Comparison of ENCODE assay signal across 8 mouse cellular contexts in the genomic region with DNA sequence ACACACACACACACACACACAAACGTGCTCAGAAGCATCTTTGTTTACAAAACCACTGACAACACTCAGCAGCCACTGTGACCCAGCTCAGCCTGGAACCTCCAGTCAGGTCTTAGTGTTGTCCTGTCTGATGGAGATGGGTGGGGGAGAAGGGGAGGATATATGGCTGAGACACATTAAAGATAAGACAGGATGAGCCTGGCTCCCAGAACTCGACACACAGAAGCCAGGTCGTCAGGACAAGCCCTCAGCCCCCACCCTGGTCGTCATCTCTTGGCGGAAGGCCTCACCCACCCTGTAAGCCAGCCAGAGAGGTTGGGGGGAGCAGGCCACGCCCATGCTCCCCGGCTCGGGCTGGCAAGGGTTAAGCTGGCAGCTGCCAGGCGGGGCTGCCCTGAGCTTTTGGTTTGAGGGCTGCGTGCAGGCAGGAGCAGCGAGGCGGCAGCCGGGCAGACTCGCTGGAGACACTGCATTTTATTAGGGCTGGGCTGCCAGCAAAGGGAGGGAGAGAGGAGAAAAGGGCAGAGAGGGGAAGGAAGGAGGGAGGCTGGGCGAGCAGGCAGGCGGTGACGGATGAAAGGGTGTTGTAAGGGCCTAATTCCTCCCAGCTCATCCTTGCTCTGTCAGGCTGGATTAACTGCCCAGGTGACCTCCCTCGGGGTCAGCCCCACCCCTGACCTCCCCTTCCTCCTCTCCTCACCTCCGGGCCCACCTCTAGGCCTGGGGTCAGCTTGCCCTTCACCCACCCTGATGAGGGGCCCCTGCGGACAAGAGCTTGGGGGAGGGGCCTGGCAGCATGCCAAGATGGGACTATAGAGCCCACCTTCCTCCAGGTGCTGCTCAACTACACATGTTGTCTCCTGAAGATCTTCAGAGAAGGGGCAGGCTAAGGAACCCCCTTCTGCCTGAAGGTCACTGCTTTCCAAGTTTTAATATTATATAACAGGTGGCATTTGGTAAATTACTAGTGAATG. TPM values are rescaled to one million over a fixed set of nuclear protein-coding genes. Genes with fewer than 3 reads are reported as not detected.
A peak's percentile ranks its signal among the peaks of the same experiment; 100 is the strongest.
DNase-seq lines count a peak whose midpoint lies in the region; ATAC-seq and TF ChIP-seq lines count a peak whose summit lies in the region.

No protein-coding gene starts in this region.

- H3K4me3 ChIP-seq in kidney, embryonic 16.5 days (ENCODE audit: low read length) = no peak overlapping the region
- H3K4me3 ChIP-seq in midbrain, embryonic 10.5 days = peak overlapping the region; percentile 32
- no peak overlapping the region for H3K4me3 ChIP-seq in left cerebral cortex, adult 2 months

- 0 out of 2 replicates have a peak overlapping the region, but pooled peaks have one; percentile 27 for H3K9ac ChIP-seq in kidney, embryonic 16.5 days (replicated peaks; ENCODE audit: low read length)

- H3K4me1 ChIP-seq in kidney, embryonic 16.5 days (ENCODE audit: insufficient read depth, low read length) = peaks cover 23% of the 10 kb centered on the region
- peaks cover 29% of the 10 kb centered on the region for H3K4me1 ChIP-seq in midbrain, embryonic 10.5 days

- H3K9me3 ChIP-seq in kidney, embryonic 16.5 days (ENCODE audit: low read length) = no peaks in the 10 kb centered on the region
- H3K9me3 ChIP-seq in midbrain, embryonic 10.5 days (replicated peaks) = no peaks in the 10 kb centered on the region

- 1% methylated on average over 20 of the region's 20 CpGs for WGBS in kidney, embryonic 16.5 days
- WGBS in midbrain, embryonic 10.5 days = 1% methylated on average over 20 of the region's 20 CpGs

- TF ChIP-seq CTCF in left cerebral cortex, adult 2 months (IDR thresholded peaks at IDR 0.05) = no peak

- peak; percentile 68 for ATAC-seq in kidney, embryonic 16.5 days (ENCODE audit: low FRiP score, low TSS enrichment)

- H3K27me3 ChIP-seq in kidney, embryonic 16.5 days (ENCODE audit: insufficient read depth, low read length) = peaks cover 59% of the 10 kb centered on the region
- H3K27me3 ChIP-seq in midbrain, embryonic 10.5 days (ENCODE audit: low read depth, poor library complexity, severe bottlenecking) = peaks cover 90% of the 10 kb centered on the region

- H3K36me3 ChIP-seq in kidney, embryonic 16.5 days (ENCODE audit: insufficient read depth, low read length) = no peaks in the 10 kb centered on the region
- H3K36me3 ChIP-seq in midbrain, embryonic 10.5 days = no peaks in the 10 kb centered on the region

- H3K4me2 ChIP-seq in kidney, embryonic 16.5 days (replicated peaks; ENCODE audit: low read depth, low read length) = peak overlapping the region; percentile 39

- intact Hi-C loops in left cerebral cortex, adult 2 months (cut with DNase I) = no loop called here

- no peak for DNase-seq in kidney, adult 18-20 months
- DNase-seq in ZHBTc4 (ENCODE audit: low read depth, low spot score) = peak; percentile 47
- peak; percentile 37 for DNase-seq in heart, postnatal 4 days
- peak; percentile 51 for DNase-seq in midbrain, embryonic 10.5 days (ENCODE audit: low spot score)
- no peak for DNase-seq in left cerebral cortex, adult 2 months (ENCODE audit: extremely low spot score in 1 of 2, low spot score in 2 of 2)
- DNase-seq in cerebellum, adult 8-10 months = no peak
- DNase-seq in thymus, postnatal 25 days = no peak

- 0 out of 2 replicates have a peak overlapping the region, but pooled peaks have one; percentile 25 for H3K27ac ChIP-seq in kidney, embryonic 16.5 days (ENCODE audit: low read length)
- H3K27ac ChIP-seq in midbrain, embryonic 10.5 days (replicated peaks) = peak overlapping the region; percentile 55; the same call in 1 of the 2 replicates
- no peak overlapping the region for H3K27ac ChIP-seq in left cerebral cortex, adult 2 months

RNA-seq across cellular contexts. Expression of a gene that starts 6.6 kb away (rescaled TPM):
- 1.1 TPM in 2 replicates for polyA plus RNA-seq in kidney, embryonic 16.5 days (2015; fragmentation: Nextera tagmentation; extraction: Ambion mirVana)
- total RNA-seq in heart, postnatal 4 days (2021) = not detected
- polyA plus RNA-seq in midbrain, embryonic 10.5 days (2016; fragmentation: Nextera tagmentation; extraction: Ambion mirVana) = 0.89 and 1.3 TPM in 2 replicates
- total RNA-seq in left cerebral cortex, adult 2 months (2021) = not detected

RNA-seq across cellular contexts. Expression of a gene that starts 19.5 kb away (rescaled TPM):
- 0.08 TPM in 1 of 2 replicates, not detected in the other for polyA plus RNA-seq in kidney, embryonic 16.5 days (2015; fragmentation: Nextera tagmentation; extraction: Ambion mirVana)
- not detected for total RNA-seq in heart, postnatal 4 days (2021)
- polyA plus RNA-seq in midbrain, embryonic 10.5 days (2016; fragmentation: Nextera tagmentation; extraction: Ambion mirVana) = 0.10 and 0.15 TPM in 2 replicates
- not detected for total RNA-seq in left cerebral cortex, adult 2 months (2021)

RNA-seq across cellular contexts. Expression of a gene that starts 50.0 kb away (rescaled TPM):
- 25.5 and 25.8 TPM in 2 replicates for polyA plus RNA-seq in kidney, embryonic 16.5 days (2015; fragmentation: Nextera tagmentation; extraction: Ambion mirVana)
- 10 to 100 TPM; 16.1 to 16.4 TPM for total RNA-seq in heart, postnatal 4 days (2021)
- polyA plus RNA-seq in midbrain, embryonic 10.5 days (2016; fragmentation: Nextera tagmentation; extraction: Ambion mirVana) = 5.1 and 5.4 TPM in 2 replicates
- 10 to 100 TPM; 17.4 to 17.8 TPM for total RNA-seq in left cerebral cortex, adult 2 months (2021)

Comparison
In these comparisons a context has a peak if more than half of its experiments do, and no peak if none do; other contexts are left out.
1. DNase-seq: peak in ZHBTc4 (single experiment), heart, postnatal 4 days (single experiment) and midbrain, embryonic 10.5 days (single experiment); none in kidney, adult 18-20 months (single experiment), left cerebral cortex, adult 2 months (0 of 2), cerebellum, adult 8-10 months (single experiment) and thymus, postnatal 25 days (single experiment).